Mouse (Mus musculus): ENCODE measurements around the gene Xpr1. TPM values are rescaled to one million over a fixed set of nuclear protein-coding genes. Genes with fewer than 3 reads are reported as not detected.
"Not testable (repeated sequence)": the region's sequence is repeated elsewhere in the genome, so short reads cannot be mapped to it uniquely, and the experiment has no call there.

Gene Xpr1
- total RNA-seq, 1 experiment from 2014 or later, result 63.3 TPM

- no peak for DNase-seq
These were observed 81.3 kb downstream of the Xpr1 start for GRCm38 (mm10) chr1:155335963-155336362.

DNA sequence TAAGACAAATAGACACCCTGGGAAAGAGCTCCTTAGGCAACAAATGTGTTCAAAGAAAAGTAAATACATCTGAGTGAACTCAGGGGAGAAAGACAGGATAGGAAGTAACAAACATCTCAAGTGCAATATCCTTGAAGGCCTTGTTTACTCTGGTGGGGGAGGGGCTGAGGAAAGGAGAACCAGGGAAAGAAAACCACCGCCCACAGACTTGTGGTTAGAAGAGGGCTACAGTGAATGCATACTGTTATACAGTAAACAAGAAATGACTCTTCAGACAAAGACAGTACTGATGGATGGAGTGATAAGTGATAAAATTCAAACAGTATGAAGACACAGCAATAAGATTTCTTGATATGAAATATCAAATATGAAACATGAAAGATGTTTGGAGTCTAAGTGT is 95.0 kb downstream of the Xpr1 start:
- DNase-seq, result no peak

GRCm38 (mm10) chr1:155320091-155320833 is 97.0 kb downstream of the Xpr1 start:
- no peak for DNase-seq

GRCm38 (mm10) chr1:155319513-155319912 is 97.7 kb downstream of the Xpr1 start:
- no peak for DNase-seq

DNA sequence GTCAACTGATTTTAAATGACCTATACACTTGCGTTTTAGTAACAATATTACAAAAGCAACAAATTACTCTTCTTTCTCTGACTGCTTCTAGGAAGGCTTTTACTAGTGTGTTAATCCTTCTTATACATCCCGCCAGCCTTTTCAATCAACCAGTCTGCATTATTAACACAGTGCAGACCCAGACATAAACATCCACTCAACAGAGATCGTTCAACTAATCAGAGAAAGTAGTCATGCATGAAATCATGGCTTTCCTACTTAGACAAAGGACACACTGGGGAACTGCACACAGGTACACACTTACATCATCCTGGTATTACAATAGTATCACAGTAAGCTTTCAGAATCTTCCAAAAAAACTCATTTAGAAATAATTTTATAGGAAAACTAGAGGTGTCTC is 105.5 kb downstream of the Xpr1 start:
- DNase-seq, result no peak

DNA sequence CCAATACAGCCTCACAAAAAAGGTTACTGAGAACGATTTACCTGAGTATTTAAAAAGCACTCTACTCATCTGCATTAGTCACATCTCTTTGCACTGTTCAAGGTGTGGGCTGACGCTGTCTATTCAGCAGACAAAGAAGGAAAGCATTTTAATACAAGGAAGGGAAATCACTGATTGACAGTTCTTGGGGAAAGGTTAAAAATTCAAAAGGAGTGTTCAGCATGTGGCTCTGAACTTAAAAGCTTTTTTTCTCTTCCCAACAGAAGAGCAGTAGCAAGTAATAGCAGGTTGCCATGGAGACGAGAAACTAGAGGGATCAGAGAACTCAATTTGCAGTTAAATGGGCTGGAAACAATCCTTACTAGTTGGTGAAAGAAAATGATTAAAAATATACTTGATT is 110.3 kb downstream of the Xpr1 start:
- DNase-seq, result no peak

DNA sequence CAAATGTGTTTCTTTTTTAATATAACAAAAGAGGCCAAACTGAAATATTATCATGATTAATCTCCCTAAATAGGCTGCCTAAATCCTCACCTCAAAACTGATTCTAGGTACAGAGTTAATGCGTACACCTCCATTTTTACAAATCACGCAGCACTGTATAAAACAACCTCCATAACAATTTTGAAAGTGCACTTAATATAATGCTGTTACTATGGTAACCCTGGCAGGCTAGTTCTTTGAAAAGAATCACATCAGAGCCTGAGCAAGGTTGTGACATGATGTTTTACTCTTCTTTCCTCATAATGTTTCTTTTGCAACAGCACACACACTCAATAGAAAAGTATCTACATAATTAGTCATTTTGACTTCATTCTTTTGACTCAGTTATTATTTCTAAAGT is 113.8 kb downstream of the Xpr1 start:
- no peak for DNase-seq

DNA sequence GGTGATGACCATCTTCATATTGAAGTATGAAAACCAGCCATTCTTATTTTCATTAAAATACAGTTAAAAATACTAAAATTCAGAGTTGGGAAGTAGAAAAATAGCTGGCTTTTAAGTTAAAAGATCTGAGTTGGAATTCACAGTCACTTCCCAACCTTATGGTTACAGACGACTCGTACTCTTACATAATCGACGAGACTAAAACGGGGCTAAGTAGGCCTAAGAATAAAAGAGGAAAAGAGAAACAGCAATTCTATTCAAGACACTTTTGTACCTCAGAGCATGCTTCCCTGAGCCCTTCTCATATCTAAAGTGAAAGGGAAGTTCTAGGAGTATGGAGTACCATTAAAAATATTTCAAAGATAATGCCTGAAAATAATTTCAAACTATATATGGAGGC is 119.6 kb downstream of the Xpr1 start:
- no peak for DNase-seq

DNA sequence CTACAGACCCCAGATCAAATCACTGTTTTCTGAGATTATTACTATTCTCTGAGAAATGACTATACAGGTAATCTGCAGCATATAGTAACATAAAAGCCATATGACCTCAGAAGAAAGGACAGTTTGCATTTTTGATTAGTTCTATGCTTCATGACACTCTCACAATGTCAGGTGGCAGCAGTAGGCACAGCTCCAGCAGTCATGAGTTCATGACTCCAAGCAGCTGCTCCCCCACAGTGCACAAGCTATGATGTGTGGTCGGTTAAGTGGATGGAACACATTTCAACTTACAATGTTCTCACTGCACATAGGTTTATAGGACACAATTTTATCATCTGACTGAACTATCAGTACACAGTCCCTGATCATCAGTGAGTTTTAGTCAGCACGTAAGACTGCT is 120.0 kb downstream of the Xpr1 start:
- no peak for DNase-seq

DNA sequence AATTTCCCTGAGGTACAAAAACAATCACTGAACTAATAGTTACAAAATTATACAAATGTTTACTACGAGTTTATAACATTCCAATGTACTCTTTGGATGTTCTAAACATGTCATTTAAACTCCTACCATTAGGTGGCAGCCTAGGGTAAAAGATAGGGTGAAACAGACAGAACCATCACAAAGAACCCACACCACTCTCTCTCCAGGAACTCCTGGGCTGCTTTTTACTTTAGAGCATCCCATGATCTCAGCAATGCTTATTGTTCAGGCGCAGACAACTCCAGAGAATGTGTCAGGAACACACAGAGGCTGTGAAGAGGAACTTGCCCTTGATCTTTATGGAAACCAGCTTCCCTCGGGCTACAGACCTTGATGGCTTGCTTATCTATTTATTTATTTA is 123.8 kb downstream of the Xpr1 start:
- no peak for DNase-seq

- no peak for DNase-seq
These were observed 127.8 kb downstream of the Xpr1 start for GRCm38 (mm10) chr1:155289411-155289810.

DNA sequence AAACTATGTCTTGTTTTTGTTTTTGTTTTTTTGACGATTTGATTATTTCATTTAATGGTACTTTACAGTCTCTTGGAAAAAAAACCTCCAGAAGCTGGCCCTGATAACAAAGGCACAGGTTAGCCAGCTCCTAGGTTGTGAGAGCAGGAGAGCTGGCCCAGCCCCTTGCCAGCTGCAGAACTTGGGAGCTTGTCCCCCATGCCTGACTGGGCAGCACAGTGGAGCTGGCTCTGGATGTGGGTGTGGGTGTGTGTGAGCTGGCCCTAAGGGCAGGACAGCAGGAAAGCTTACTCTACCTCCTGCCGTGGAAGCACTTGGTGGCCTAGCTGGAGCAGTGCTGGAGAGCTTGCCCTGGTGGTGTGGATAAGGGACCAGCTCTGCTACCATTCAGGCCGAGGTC is 129.2 kb downstream of the Xpr1 start:
- DNase-seq, result no peak

DNA sequence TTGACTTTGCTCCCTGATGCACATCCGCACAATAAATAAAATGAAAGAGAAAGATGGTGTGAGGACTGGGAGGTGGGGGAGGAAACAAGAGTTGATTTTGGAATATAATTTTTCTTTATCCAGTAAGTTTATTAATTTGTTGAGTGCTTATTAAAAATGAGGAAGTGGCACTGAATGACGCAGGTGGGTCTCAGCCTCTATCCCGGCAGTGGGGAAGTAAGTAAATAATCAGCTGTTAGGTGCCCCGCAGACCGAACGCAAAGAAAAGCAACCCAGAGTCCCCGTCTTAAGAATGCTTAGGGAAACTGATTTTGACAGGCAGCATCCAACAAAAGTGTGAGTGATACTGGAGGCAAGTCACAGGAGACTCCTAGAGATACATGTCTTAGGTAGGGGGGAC is 133.4 kb downstream of the Xpr1 start:
- no peak for DNase-seq

DNA sequence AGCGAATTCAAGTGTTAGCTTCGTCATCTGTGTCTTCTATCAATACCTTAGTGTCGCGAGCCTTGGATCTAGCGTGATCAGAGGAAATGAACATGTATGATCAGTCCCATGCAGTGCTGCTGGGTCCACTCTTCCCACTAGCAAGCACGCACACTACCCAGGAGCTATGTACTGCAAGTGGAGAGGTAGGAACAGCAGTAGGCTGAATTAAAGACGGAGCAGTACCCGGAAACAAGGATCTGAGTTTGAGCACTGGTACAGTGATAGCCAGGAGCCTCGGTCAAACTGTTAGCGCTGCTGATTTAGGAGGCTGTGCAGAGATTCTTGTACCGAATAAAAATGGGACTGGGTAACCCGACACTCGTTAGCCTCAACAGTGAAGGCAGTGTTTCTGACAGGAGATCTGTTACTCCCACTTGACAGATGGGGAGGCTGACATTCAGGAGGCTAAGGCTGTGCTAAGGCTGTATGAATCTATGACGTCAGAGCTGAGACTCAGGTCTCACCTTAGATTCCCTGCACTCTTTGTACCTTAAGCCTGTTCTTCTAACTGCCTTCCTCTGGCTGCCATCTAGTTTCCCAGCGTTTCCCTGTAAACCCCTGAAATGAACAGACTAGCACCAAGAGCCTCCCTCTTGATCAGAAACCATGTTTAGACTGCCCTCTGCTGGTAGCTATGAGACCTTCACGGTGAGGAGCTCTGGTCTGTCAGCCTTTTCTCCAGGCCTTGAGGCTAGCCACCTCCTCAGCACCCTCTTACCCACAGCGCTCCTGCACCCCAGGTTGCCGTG is 136.0 kb downstream of the Xpr1 start:
- DNase-seq, result peak; percentile 53

DNA sequence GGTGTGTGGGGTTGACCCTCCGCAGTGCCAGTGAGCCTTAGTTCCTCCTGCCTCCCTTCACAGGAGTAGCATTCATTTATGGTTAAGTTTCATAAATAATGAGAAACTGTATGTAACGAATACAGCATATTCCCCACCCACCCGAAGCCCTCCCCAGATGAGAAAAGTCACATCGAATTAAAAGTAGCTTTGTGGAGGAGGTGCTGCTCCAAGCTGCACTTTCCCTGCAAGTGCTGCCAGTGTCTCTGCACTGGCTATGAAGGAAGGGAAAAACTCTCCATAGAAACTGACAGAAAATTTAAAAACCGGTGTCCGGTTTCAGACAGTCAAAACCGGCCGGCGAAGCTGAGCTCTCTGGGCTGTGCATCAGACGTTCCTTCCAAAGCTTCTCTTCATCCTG is 136.9 kb downstream of the Xpr1 start:
- DNase-seq, result no peak

GRCm38 (mm10) chr1:155276381-155277033 is 140.7 kb downstream of the Xpr1 start:
- DNase-seq, result no peak

DNA sequence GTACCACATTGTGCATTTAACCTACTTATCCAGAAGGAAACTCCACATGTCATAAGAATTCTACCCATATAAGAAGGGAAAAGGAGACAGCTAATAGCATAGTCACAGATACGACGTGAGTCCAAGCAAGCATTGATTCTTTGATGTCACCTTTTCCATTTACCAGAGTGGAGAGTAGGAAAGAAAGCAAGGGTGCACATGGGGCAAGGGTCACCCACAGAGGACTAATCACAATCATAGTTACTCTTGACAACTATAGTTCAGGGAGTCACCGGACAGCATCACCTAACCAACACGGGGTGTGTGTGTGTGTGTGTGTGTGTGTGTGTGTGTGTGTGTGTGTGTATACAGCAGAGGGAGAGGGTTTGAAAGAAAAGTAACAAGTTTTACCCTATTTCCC is 141.4 kb downstream of the Xpr1 start:
- no peak for DNase-seq

DNA sequence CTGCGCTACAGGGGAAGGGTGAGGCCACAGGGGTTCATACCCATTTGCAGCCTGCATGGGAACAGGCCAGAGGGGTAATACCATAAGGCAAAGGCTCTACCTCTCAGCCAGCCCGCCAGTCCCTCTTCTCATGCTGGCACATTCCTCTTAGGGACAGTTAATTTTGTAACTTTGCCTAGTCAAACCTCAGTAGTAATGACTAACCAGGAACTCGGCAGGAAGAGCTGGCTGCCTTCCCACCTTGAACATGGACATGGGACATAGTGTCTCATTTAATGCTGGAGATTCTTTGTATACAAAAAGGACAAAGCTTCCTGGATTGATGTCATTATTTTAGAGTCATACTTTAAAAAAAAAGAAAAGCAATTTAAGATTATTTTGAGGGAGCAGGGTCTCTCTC is 142.2 kb downstream of the Xpr1 start:
- DNase-seq, result peak; percentile 50

DNA sequence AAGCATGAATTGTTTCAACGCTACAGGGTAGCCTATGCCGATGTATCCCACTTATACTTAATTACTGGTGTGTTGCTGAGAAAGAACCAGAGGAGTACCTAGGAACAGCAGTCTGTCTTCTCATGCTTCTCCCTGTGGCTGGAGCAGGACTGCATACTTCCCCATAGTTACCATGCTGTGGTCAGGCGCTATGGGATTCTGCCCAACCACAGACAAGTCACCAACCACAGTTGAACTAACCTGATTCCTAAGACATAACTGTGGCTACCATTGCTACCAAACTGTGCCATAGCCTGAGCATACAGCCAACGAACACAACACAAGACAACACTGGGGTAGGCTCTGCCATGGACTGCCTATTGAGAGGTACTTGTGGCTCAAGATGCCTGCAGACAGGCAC is 144.3 kb downstream of the Xpr1 start:
- DNase-seq, result no peak

DNA sequence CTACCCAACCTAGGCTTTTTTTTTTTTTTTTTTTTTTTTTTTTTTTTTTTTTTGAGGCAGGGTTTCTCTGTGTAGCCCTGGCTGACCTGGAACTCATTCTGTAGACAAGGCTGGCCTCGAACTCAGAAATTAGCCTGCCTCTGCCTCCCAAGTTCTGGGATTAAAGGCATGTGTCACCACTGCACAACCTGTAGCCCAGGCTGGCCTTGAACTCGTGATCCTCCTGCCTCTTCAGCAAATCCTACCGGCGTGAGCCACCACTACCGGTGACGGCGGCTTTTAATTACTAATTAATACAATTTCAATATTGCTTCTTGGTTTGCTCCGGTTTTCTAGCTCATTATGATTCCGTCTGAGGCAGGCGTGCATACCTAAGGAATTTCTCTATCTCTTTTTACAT is 154.7 kb downstream of the Xpr1 start:
- not testable (repeated sequence) for DNase-seq

DNA sequence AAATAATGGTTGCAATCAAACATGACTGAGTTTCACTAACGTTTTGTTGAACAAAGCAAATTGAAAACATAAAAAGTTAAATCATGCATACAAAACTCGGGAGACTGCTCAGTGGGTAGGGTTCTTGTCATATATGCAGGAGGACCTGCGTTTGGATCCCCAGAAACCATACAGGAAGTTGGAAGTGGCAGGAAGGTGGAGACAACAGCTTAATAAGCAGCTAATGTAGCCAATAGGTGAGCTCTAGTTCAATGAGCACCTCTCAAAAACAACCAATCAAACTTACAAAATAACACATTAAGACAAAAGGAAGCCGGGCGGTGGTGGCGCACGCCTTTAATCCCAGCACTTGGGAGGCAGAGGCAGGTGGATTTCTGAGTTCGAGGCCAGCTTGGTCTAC is 162.9 kb downstream of the Xpr1 start:
- no peak for DNase-seq

GRCm38 (mm10) chr1:155253126-155253525 is 164.1 kb downstream of the Xpr1 start:
- DNase-seq, result no peak

DNA sequence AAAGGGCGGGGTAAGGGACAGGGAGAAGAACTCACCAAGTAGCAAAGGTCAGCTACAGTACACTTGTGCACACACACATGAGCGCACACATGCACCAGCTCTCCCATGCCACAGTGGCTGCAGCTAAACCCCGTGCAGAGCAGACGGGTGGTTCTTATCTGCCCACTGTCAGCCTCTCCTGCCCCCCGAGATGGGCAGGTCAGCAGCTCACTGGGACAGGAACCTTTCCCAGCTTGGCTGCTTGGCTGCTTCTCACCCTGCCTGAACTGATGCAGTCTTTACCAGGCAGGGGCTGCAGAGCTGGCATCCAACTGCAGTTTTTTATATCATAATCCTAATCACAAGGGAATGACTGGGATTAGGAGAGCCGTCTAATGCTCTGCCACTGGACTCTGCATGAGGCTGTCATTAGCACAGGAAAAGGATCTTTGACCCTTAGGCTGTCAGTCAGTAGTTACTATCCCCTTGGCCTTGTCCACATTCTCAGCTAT is 164.5 kb downstream of the Xpr1 start:
- DNase-seq, result no peak

All from adrenal gland, postnatal 25 days (tissue).